Mouse (Mus musculus) MEL (cell line): Measurements from ENCODE around the gene Ppp1r1b.

Experiments used
- CTCF ChIP-seq, 3 experiments: IDR thresholded peaks in 2 of 3; conservative IDR thresholded peaks in 1 of 3; 2 replicates each; pipeline ENCODE4 v1.5.1; 2011 to 2012; ENCODE audit warnings: low read length in 3 of 3, low read depth in 2 of 3, mild to moderate bottlenecking in 2 of 3, improper control_type of control experiment in 1 of 3, inconsistent platforms in 1 of 3, mixed read lengths in 1 of 3, moderate library complexity in 1 of 3; ENCODE audit not compliant: control insufficient read depth in 1 of 3, insufficient read depth in 1 of 3, poor library complexity in 1 of 3, severe bottlenecking in 1 of 3
- KAT2A ChIP-seq: conservative IDR thresholded peaks from 2 replicates; pipeline ENCODE4 v1.6.1; 2012; ENCODE audit warnings: low read depth, low read length, improper control_type of control experiment, inconsistent platforms
- POLR2A ChIP-seq, 2 experiments: IDR thresholded peaks; 2 replicates each; pipeline ENCODE4 v1.6.1; 2011 to 2012; ENCODE audit warnings: low read length in 2 of 2, mild to moderate bottlenecking in 2 of 2, control low read depth in 1 of 2, improper control_type of control experiment in 1 of 2, low read depth in 1 of 2, moderate library complexity in 1 of 2; ENCODE audit not compliant: control insufficient read depth in 1 of 2, insufficient read depth in 1 of 2, poor library complexity in 1 of 2

DNA sequence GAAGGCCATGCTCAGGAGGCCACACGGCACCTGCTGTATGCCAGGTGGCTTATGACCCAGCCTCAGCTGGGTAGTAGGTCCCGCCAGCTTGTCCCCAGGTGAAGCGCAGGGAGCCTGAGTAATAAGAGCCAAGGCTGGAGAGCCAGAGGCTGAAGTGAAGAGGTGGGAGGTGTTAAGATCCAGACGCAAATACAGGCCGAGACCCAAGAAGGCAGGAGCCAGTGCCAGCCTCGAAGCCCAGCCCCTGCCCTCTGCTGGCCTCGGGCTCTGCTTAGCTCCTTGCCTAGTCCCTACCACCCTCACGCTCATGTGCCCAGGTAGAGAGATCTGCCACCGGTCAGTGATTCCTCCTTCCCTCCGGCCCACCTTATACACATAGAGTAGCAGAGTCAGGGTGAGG lies 40.1 kb downstream of the Ppp1r1b start:
- TF ChIP-seq CTCF (IDR thresholded peaks at IDR 0.05 in 2 of 3, conservative IDR thresholded peaks at IDR 0.05 in 1 of 3; ENCODE audit: control insufficient read depth in 1 of 3, insufficient read depth in 1 of 3, low read depth in 2 of 3, low read length in 3 of 3, poor library complexity in 1 of 3, severe bottlenecking in 1 of 3) (no peak), POLR2A (IDR thresholded peaks at IDR 0.05; ENCODE audit: control insufficient read depth in 1 of 2, insufficient read depth in 1 of 2, low read depth in 1 of 2, low read length in 2 of 2, poor library complexity in 1 of 2) (no peak), KAT2A (no peak)
